Mouse (Mus musculus): ENCODE measurements around the gene Traf3ip2.

GRCm38 (mm10) chr10:39601068-39601467 is 11.7 kb upstream of the Traf3ip2 start:
- TF ChIP-seq CTCF (IDR thresholded peaks at IDR 0.05; ENCODE audit: low read depth, low read length) (no peak), POLR2A (IDR thresholded peaks at IDR 0.05; ENCODE audit: borderline replicate concordance, low read depth, low read length) (no peak)

All from bone marrow macrophage, adult 2 months (primary cell).